Mouse (Mus musculus): Measurements from ENCODE around the gene Adgrb2. TPM values are rescaled to one million over a fixed set of nuclear protein-coding genes. Genes with fewer than 3 reads are reported as not detected.

The Adgrb2 gene
- polyA plus RNA-seq, 1 experiment, result 1.7 TPM

DNA sequence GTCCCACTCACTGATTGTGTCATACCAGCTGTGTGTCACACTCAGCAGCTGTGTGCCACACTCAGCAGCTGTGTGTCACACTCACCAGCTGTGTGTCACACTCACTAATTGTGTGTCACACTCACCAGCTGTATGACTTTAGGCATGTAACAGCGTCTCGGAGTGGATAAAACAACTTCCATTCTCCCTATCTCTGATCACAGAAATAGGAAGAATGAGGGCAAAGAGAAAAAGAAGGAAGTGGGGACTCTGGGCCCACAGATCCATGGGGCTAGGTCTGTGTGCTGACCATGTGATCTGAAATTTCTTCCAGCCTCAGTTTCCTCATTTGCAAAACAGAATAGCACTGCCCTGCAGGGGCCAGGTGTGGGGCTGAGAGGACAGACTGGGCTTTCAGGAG is 87.1 kb downstream of the Adgrb2 start:
- TF ChIP-seq CTCF (IDR thresholded peaks at IDR 0.05; ENCODE audit: extremely low read depth, insufficient read length, insufficient replicate concordance, low read depth, low read length) (no peak), POLR2A (IDR thresholded peaks at IDR 0.05; ENCODE audit: low read depth, low read length) (no peak)
- Histone ChIP-seq H3K36me3 (ENCODE audit: control insufficient read depth, insufficient read depth, low read length) (no peaks in the 10 kb centered on the region), H3K4me1 (ENCODE audit: control insufficient read depth, insufficient read depth, insufficient read length, low read length) (no peaks in the 10 kb centered on the region), H3K27me3 (ENCODE audit: control insufficient read depth, insufficient read depth, low read length) (no peaks in the 10 kb centered on the region), H3K27ac (ENCODE audit: insufficient read depth, low read depth, low read length) (no peak overlapping the region), H3K4me3 (ENCODE audit: low read depth, low read length) (no peak overlapping the region)
- WGBS, result 81% methylated on average over 2 of the region's 2 CpGs

Other genes with a start within 250 kb of the Adgrb2 start
- 29.4 and 58.7 TPM in 2 replicates for gene Khdrbs1, start 242.6 kb upstream of the Adgrb2 start, polyA plus RNA-seq (2012; rRNA removed)
- gene Ptp4a2, start 173.7 kb upstream of the Adgrb2 start, polyA plus RNA-seq (2012; rRNA removed), result 8.9 and 21.1 TPM in 2 replicates
- not detected in 2 replicates for gene Spocd1, start 55.6 kb upstream of the Adgrb2 start, polyA plus RNA-seq (2012; rRNA removed)
- gene Col16a1, start 63.0 kb downstream of the Adgrb2 start, polyA plus RNA-seq (2012; rRNA removed), result 6.9 and 8.2 TPM in 2 replicates
- gene Pef1, start 117.7 kb downstream of the Adgrb2 start, polyA plus RNA-seq (2012; rRNA removed), result 71.6 and 171 TPM in 2 replicates
- gene Hcrtr1, start 154.5 kb downstream of the Adgrb2 start, polyA plus RNA-seq (2012; rRNA removed), result 3.3 and 3.8 TPM in 2 replicates
- gene Tinagl1, start 190.3 kb downstream of the Adgrb2 start, polyA plus RNA-seq (2012; rRNA removed), result 106 and 109 TPM in 2 replicates
- gene Gm853, start 237.5 kb downstream of the Adgrb2 start, polyA plus RNA-seq (2012; rRNA removed), result not detected in 2 replicates

All from small intestine, adult 2 months (tissue).